Mouse (Mus musculus): Measurements from ENCODE around the gene Igsf21. TPM values are rescaled to one million over a fixed set of nuclear protein-coding genes. Genes with fewer than 3 reads are reported as not detected.

The Igsf21 gene
- total and polyA plus RNA-seq, 2 experiments from 2014 or later = 78.5 to 117 TPM

DNA sequence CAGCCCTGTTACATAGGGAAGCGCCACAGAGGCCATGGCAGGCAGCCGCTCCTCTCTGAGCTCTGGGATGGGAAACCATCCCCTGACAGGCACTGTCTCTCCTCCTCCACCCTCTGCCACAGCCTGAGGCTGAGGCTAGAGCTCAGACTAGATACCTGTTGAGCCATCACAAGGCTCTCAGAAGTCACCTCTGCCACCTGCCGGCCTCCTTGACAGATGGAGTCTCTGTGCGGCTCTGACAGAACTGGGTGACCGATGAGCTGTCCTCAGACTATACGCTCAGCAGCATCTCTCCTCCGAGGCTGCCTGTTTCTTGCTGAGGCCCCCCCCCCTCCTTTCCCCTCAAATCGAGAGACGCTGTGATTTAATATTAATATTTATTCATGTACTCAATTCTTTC, 49.9 kb downstream of the Igsf21 start:
- no peaks in the 10 kb centered on the region for H3K27me3 ChIP-seq (ENCODE audit: insufficient read depth, low read length)
- H3K4me3 ChIP-seq (ENCODE audit: low read depth, low read length) = no peak overlapping the region
- no peak for TF ChIP-seq CTCF (IDR thresholded peaks at IDR 0.05; ENCODE audit: low read depth)
- H3K4me1 ChIP-seq (ENCODE audit: insufficient read depth) = no peaks in the 10 kb centered on the region; the same call in 1 of the 2 replicates
- no peaks in the 10 kb centered on the region for H3K36me3 ChIP-seq (ENCODE audit: insufficient read depth)
- no peak overlapping the region for H3K27ac ChIP-seq (ENCODE audit: low read depth, low read length)
- no peak for DNase-seq
- WGBS = 71% methylated on average over 9 of the region's 9 CpGs
- H3K9ac ChIP-seq = no peak overlapping the region
- H3K4me2 ChIP-seq (ENCODE audit: low read depth) = no peak overlapping the region
- no peak for ATAC-seq
- no peaks in the 10 kb centered on the region for H3K9me3 ChIP-seq (ENCODE audit: low read length)

DNA sequence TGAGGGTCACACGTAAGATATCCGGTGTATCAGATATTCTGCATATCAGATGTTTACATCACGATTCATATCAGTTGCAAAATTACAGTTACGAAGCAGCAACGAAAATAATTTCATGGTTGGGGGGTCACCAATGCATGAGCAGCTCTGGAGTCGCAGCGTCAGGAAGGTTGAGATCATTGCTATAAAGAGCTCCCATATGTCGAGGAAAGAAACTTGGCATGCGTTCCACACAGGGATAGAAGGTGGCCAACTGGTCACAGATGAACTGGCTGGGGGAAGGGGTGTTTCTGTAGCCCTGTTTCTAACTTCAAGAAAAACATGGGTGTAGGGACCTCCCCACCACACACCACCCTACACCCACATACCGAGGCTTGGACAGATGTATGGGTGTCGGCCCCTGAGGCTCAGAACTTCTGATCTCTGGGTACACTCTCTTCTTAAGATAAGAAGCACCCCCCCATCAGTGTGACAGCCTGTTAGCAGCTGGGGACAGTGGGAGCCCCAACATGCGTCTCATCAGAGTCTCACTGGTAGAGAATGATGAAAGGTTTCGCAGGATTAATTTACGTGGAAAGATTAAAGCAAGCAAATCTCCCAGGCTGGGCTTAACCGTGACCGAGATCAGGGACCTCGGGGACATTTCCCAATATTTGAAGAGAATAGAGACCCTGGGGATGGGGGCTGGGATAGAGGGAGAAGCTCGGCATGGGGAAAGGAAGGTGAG, 54.1 kb downstream of the Igsf21 start:
- 59% methylated on average over 18 of the region's 18 CpGs for WGBS
- Histone ChIP-seq H3K4me3 (ENCODE audit: low read depth, low read length) (no peak overlapping the region), H3K4me2 (ENCODE audit: low read depth) (no peak overlapping the region), H3K4me1 (ENCODE audit: insufficient read depth) (no peaks in the 10 kb centered on the region; the same call in 1 of the 2 replicates), H3K9ac (no peak overlapping the region), H3K36me3 (ENCODE audit: insufficient read depth) (no peaks in the 10 kb centered on the region), H3K27me3 (ENCODE audit: insufficient read depth, low read length) (no peaks in the 10 kb centered on the region), H3K9me3 (ENCODE audit: low read length) (no peaks in the 10 kb centered on the region), H3K27ac (ENCODE audit: low read depth, low read length) (no peak overlapping the region)
- DNase-seq (peak; percentile 46), ATAC-seq (no peak)
- no peak for TF ChIP-seq CTCF (IDR thresholded peaks at IDR 0.05; ENCODE audit: low read depth)

DNA sequence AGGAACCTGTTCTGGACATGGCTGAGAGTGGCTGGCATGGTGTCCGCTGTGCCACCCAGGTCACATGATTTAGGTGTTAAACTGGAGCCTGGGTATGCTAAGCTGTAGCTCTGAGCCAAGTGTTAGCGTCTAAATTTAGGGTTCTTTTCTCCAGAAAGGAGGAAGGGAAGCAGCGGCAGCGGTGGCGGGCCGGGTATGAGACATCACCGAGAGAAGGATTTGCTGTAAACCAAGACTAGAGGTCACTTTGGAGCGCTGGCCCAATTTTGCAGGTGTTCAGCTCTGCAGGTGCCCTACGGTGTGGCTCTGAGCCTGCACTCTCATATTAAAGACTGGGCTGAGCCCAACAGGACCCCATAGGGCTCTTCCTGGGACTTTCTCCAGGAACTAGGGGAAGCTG, 57.0 kb downstream of the Igsf21 start:
- Histone ChIP-seq H3K9ac (no peak overlapping the region), H3K4me2 (ENCODE audit: low read depth) (no peak overlapping the region), H3K4me1 (ENCODE audit: insufficient read depth) (peaks cover 4% of the 10 kb centered on the region; the same call in 1 of the 2 replicates), H3K9me3 (ENCODE audit: low read length) (no peaks in the 10 kb centered on the region), H3K27me3 (ENCODE audit: insufficient read depth, low read length) (no peaks in the 10 kb centered on the region), H3K27ac (ENCODE audit: low read depth, low read length) (no peak overlapping the region), H3K4me3 (ENCODE audit: low read depth, low read length) (no peak overlapping the region), H3K36me3 (ENCODE audit: insufficient read depth) (no peaks in the 10 kb centered on the region)
- TF ChIP-seq CTCF (IDR thresholded peaks at IDR 0.05; ENCODE audit: low read depth) = no peak
- 73% methylated on average over 9 of the region's 9 CpGs for WGBS
- ATAC-seq (no peak), DNase-seq (no peak)

DNA sequence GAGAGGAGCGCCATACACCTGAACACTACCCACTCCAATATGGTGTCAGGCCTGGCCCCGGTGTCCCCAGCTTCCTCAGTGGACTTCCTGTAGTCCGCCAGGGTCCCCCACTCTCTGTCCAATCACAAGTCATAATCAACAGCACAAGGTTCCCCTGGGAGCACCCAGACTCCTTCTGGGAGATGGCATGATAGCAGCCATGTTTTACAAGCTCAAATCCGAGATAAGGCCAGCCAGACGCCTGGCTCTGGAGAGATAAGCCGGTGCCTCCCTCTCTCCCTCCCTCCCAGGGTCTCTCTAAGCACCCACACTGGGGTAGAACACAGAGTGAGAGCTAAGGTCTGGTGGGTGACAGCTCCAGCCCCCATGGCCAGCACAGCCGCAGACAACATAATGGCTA, 58.0 kb downstream of the Igsf21 start:
- no peak for TF ChIP-seq CTCF (IDR thresholded peaks at IDR 0.05; ENCODE audit: low read depth)
- no peak for DNase-seq
- no peak for ATAC-seq
- Histone ChIP-seq H3K4me1 (ENCODE audit: insufficient read depth) (peaks cover 4% of the 10 kb centered on the region; the same call in 1 of the 2 replicates), H3K27me3 (ENCODE audit: insufficient read depth, low read length) (no peaks in the 10 kb centered on the region), H3K9me3 (ENCODE audit: low read length) (no peaks in the 10 kb centered on the region), H3K27ac (ENCODE audit: low read depth, low read length) (no peak overlapping the region), H3K9ac (no peak overlapping the region), H3K36me3 (ENCODE audit: insufficient read depth) (no peaks in the 10 kb centered on the region), H3K4me3 (ENCODE audit: low read depth, low read length) (no peak overlapping the region), H3K4me2 (ENCODE audit: low read depth) (no peak overlapping the region)
- WGBS = 88% methylated on average over 7 of the region's 7 CpGs

DNA sequence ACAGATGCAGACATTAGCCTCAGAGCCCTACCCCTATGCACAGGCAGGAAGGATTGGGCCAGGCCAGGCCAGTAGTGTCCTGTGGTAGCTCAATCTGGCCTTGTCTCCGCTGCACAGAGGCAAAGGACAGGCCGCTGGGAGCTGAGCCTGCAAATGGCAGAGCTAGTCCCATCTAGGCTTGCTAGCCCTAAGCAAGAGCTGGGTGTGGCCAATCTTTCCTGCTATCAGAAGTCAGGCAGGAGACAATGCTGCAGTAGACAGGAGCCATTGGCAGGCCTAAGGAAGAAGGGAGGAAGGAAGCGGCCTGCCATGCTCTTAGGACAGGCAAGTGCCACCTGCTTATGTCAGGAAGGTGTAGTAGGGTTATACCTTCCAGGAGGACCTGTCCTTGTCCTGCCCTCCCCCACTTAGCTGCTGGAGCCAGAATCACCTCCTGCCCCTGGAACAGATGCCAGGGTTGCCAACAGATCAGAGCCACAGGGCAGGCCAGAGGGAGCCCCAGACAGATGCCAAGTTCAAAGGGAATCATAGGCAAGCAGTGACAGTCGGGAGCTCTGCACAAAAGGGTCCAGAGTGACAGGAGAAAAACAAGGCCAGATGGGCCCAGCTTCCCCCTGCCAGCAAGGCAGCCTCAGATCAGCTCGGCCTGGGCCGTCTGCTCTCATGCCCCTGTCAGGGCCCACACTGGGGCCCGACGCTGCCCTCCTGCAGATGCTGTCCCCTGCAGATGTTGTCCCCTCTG, 59.0 kb downstream of the Igsf21 start:
- Histone ChIP-seq H3K4me3 (ENCODE audit: low read depth, low read length) (no peak overlapping the region), H3K36me3 (ENCODE audit: insufficient read depth) (no peaks in the 10 kb centered on the region), H3K9ac (no peak overlapping the region), H3K9me3 (ENCODE audit: low read length) (no peaks in the 10 kb centered on the region), H3K27me3 (ENCODE audit: insufficient read depth, low read length) (no peaks in the 10 kb centered on the region), H3K4me2 (ENCODE audit: low read depth) (no peak overlapping the region), H3K27ac (ENCODE audit: low read depth, low read length) (peak overlapping the region; percentile 45; the same call in 1 of the 2 replicates), H3K4me1 (ENCODE audit: insufficient read depth) (peaks cover 4% of the 10 kb centered on the region; the same call in 1 of the 2 replicates)
- TF ChIP-seq CTCF (IDR thresholded peaks at IDR 0.05; ENCODE audit: low read depth) = no peak
- DNase-seq (peak; percentile 39), ATAC-seq (peak; percentile 72)
- 58% methylated on average over 8 of the region's 8 CpGs for WGBS

DNA sequence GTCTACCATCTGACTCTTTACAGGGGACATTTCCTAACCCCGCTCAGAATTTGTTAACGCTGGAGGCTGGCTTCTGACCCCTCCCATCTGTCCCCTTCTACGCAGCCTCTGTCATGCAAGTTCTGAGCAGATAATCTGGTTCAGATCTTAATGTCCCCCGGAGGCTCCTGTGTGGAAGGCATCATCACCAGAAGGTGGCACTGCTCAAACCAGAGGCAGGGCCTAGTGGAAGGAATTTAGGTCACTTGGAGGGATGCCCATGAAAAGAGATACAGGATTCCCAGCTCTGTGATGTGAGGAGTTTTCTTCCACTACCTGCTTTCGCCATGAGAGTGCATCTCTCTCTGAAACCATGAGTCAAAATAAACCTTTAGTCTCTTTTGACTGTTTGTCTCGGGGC, 67.0 kb downstream of the Igsf21 start:
- DNase-seq (no peak), ATAC-seq (no peak)
- H3K4me2 ChIP-seq (ENCODE audit: low read depth) = no peak overlapping the region
- H3K9ac ChIP-seq = no peak overlapping the region
- H3K36me3 ChIP-seq (ENCODE audit: insufficient read depth) = no peaks in the 10 kb centered on the region
- TF ChIP-seq CTCF (IDR thresholded peaks at IDR 0.05; ENCODE audit: low read depth) = peak; percentile 40
- WGBS = 68% methylated on average over 6 of the region's 6 CpGs
- no peaks in the 10 kb centered on the region for H3K9me3 ChIP-seq (ENCODE audit: low read length)
- H3K27ac ChIP-seq (ENCODE audit: low read depth, low read length) = no peak overlapping the region
- H3K4me3 ChIP-seq (ENCODE audit: low read depth, low read length) = no peak overlapping the region
- H3K27me3 ChIP-seq (ENCODE audit: insufficient read depth, low read length) = no peaks in the 10 kb centered on the region
- H3K4me1 ChIP-seq (ENCODE audit: insufficient read depth) = no peaks in the 10 kb centered on the region

DNA sequence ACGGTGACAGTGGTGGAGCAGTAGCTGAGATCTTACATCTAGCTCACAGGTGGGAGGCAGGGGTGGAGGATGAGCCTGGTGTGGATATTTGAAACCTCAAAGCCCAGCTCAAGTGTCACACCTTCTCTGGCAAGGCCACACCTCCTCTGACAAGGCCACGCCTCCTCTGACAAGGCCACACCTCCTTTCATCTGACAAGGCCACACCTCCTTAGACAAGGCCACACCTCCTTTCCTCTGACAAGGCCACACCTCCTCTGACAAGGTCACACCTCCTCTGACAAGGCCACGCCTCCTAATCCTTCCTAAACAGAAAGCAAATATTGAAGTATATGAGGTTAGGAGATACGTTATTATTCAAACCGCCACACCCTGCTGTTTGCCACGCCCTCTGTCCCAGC, 69.5 kb downstream of the Igsf21 start:
- Histone ChIP-seq H3K4me1 (ENCODE audit: insufficient read depth) (no peaks in the 10 kb centered on the region), H3K4me2 (ENCODE audit: low read depth) (no peak overlapping the region), H3K27ac (ENCODE audit: low read depth, low read length) (no peak overlapping the region), H3K36me3 (ENCODE audit: insufficient read depth) (no peaks in the 10 kb centered on the region), H3K4me3 (ENCODE audit: low read depth, low read length) (no peak overlapping the region), H3K9me3 (ENCODE audit: low read length) (no peaks in the 10 kb centered on the region), H3K27me3 (ENCODE audit: insufficient read depth, low read length) (no peaks in the 10 kb centered on the region), H3K9ac (no peak overlapping the region)
- DNase-seq (no peak), ATAC-seq (no peak)
- 93% methylated on average over 6 of the region's 6 CpGs for whole genome bisulfite sequencing
- no peak for TF ChIP-seq CTCF (IDR thresholded peaks at IDR 0.05; ENCODE audit: low read depth)

Data from forebrain, postnatal 0 days (tissue).